Mouse (Mus musculus) embryonic fibroblast, embryonic 13.5 days (primary cell): Measurements from ENCODE around the gene Fam81a.

Source experiments
- CTCF ChIP-seq: IDR thresholded peaks from 2 replicates; pipeline ENCODE4 v1.5.1; 2011; ENCODE audit warnings: mild to moderate bottlenecking, control low read depth, low read length, moderate library complexity, borderline replicate concordance; ENCODE audit not compliant: insufficient read depth
- POLR2A ChIP-seq: IDR thresholded peaks from 2 replicates; pipeline ENCODE4 v1.6.1; 2011; ENCODE audit warnings: low read depth, mild to moderate bottlenecking, control low read depth, low read length, moderate library complexity

- TF ChIP-seq POLR2A: no peak
- TF ChIP-seq CTCF: no peak
Measured at GRCm38 (mm10) chr9:70067497-70067896, 74.9 kb downstream of the Fam81a start.
